Comparison of ENCODE assay signal across 15 mouse cellular contexts in genomic region chr3:88230262-88231047, GRCm38 (mm10). TPM values are rescaled to one million over a fixed set of nuclear protein-coding genes. Genes with fewer than 3 reads are reported as not detected.
DNase-seq lines count a peak whose midpoint lies in the region; ATAC-seq and TF ChIP-seq lines count a peak whose summit lies in the region.
"Had no signal": no experiment of that assay in that cellular context is flagged by ENCODE, and none has a peak within 500 bp of the region (broad histone marks: within the 10 kb centered on the region; RNA-seq: fewer than 3 reads in every experiment).

No protein-coding gene starts in this region.

- peaks cover 22% of the 10 kb centered on the region for H3K27me3 ChIP-seq in kidney, embryonic 14.5 days (ENCODE audit: control insufficient read depth, insufficient read depth, low read length)
- H3K27me3 ChIP-seq in forebrain, embryonic 10.5 days (ENCODE audit: poor library complexity, severe bottlenecking), result peaks cover 99% of the 10 kb centered on the region
- no peaks in the 10 kb centered on the region for H3K27me3 ChIP-seq in hindbrain, embryonic 15.5 days
- no peaks in the 10 kb centered on the region for H3K27me3 ChIP-seq in midbrain, postnatal 0 days (ENCODE audit: insufficient read depth, low read length)

- H3K9ac ChIP-seq in kidney, embryonic 14.5 days (ENCODE audit: low read depth, low read length), result no peak overlapping the region
- no peak overlapping the region for H3K9ac ChIP-seq in hindbrain, embryonic 15.5 days
- H3K9ac ChIP-seq in midbrain, postnatal 0 days (replicated peaks; ENCODE audit: low read length, poor library complexity, severe bottlenecking), result no peak overlapping the region
- H3K9ac ChIP-seq: intestine, embryonic 15.5 days; liver, embryonic 15.5 days had no signal

- no peak for TF ChIP-seq CTCF in midbrain, postnatal 0 days (IDR thresholded peaks at IDR 0.05)

- WGBS in kidney, embryonic 14.5 days, result 10% methylated on average over 17 of the region's 17 CpGs
- 41% methylated on average over 17 of the region's 17 CpGs for WGBS in forebrain, embryonic 10.5 days
- WGBS in hindbrain, embryonic 15.5 days, result 20% methylated on average over 17 of the region's 17 CpGs
- 35% methylated on average over 17 of the region's 17 CpGs for WGBS in midbrain, postnatal 0 days

- peak; percentile 53 for ATAC-seq in kidney, embryonic 14.5 days (ENCODE audit: low FRiP score, low TSS enrichment)
- ATAC-seq in hindbrain, embryonic 15.5 days (ENCODE audit: low FRiP score, low read depth), result peak; percentile 1; the same call in 1 of the 2 replicates
- no peak; the same call in 1 of the 2 replicates for ATAC-seq in midbrain, postnatal 0 days (ENCODE audit: low FRiP score)
- ATAC-seq: intestine, embryonic 15.5 days had no signal

- no peaks in the 10 kb centered on the region for H3K9me3 ChIP-seq in kidney, embryonic 14.5 days (ENCODE audit: control insufficient read depth, low read length)
- H3K9me3 ChIP-seq in forebrain, embryonic 10.5 days, result no peaks in the 10 kb centered on the region
- H3K9me3 ChIP-seq in hindbrain, embryonic 15.5 days, result no peaks in the 10 kb centered on the region
- H3K9me3 ChIP-seq in midbrain, postnatal 0 days (ENCODE audit: low read length), result no peaks in the 10 kb centered on the region
- H3K9me3 ChIP-seq: intestine, embryonic 15.5 days; liver, embryonic 15.5 days; megakaryocyte, embryonic 14.5 days had no signal

- H3K27ac ChIP-seq in kidney, embryonic 14.5 days (ENCODE audit: low read depth, low read length), result no peak overlapping the region
- peak overlapping the region; percentile 88 for H3K27ac ChIP-seq in forebrain, embryonic 10.5 days
- H3K27ac ChIP-seq in hindbrain, embryonic 15.5 days (replicated peaks), result peak overlapping the region; percentile 92
- H3K27ac ChIP-seq in midbrain, postnatal 0 days (ENCODE audit: low read depth, low read length), result peak overlapping the region; percentile 60
- H3K27ac ChIP-seq: heart, adult 2 months; intestine, embryonic 15.5 days; liver, embryonic 15.5 days had no signal

- H3K4me2 ChIP-seq in kidney, embryonic 14.5 days (replicated peaks; ENCODE audit: low read depth, low read length), result peak overlapping the region; percentile 16; the same call in 1 of the 2 replicates
- no peak overlapping the region for H3K4me2 ChIP-seq in hindbrain, embryonic 15.5 days
- no peak overlapping the region for H3K4me2 ChIP-seq in midbrain, postnatal 0 days (ENCODE audit: low read depth, low read length, poor library complexity, severe bottlenecking)
- H3K4me2 ChIP-seq: intestine, embryonic 15.5 days; liver, embryonic 15.5 days had no signal

- peaks cover 24% of the 10 kb centered on the region for H3K4me1 ChIP-seq in kidney, embryonic 14.5 days (ENCODE audit: control insufficient read depth, insufficient read depth, low read length)
- H3K4me1 ChIP-seq in forebrain, embryonic 10.5 days, result peaks cover 100% of the 10 kb centered on the region
- H3K4me1 ChIP-seq in hindbrain, embryonic 15.5 days (replicated peaks), result peaks cover 82% of the 10 kb centered on the region
- H3K4me1 ChIP-seq in midbrain, postnatal 0 days (ENCODE audit: insufficient read depth, low read length), result no peaks in the 10 kb centered on the region
- H3K4me1 ChIP-seq: intestine, embryonic 15.5 days; liver, embryonic 15.5 days had no signal

- no peak for DNase-seq in kidney, adult 11 months
- DNase-seq in forebrain, embryonic 10.5 days (ENCODE audit: extremely low spot score, low spot score), result no peak
- no peak for DNase-seq in midbrain, postnatal 0 days (ENCODE audit: low spot score)
- no peak for DNase-seq in adipocyte (ENCODE audit: low spot score)
- DNase-seq in thymus, postnatal 36 days, result no peak
- DNase-seq in heart, adult 9 months (ENCODE audit: low spot score in 2 of 2), result no peak
- DNase-seq: heart, adult 2 months; thymus, postnatal 4 days had no signal

- H3K4me3 ChIP-seq in kidney, embryonic 14.5 days (ENCODE audit: low read length), result no peak overlapping the region
- H3K4me3 ChIP-seq in forebrain, embryonic 10.5 days, result peak overlapping the region; percentile 6; the same call in 1 of the 2 replicates
- H3K4me3 ChIP-seq in hindbrain, embryonic 15.5 days, result no peak overlapping the region
- H3K4me3 ChIP-seq in midbrain, postnatal 0 days (ENCODE audit: low read depth, low read length), result no peak overlapping the region
- H3K4me3 ChIP-seq: heart, adult 2 months; intestine, embryonic 15.5 days; liver, embryonic 15.5 days; megakaryocyte, embryonic 14.5 days had no signal

- H3K36me3 ChIP-seq in kidney, embryonic 14.5 days (ENCODE audit: control insufficient read depth, insufficient read depth, low read length), result no peaks in the 10 kb centered on the region
- H3K36me3 ChIP-seq in forebrain, embryonic 10.5 days (replicated peaks), result peaks cover 50% of the 10 kb centered on the region
- H3K36me3 ChIP-seq in hindbrain, embryonic 15.5 days, result peaks cover 20% of the 10 kb centered on the region
- H3K36me3 ChIP-seq in midbrain, postnatal 0 days (ENCODE audit: insufficient read depth, low read length), result peaks cover 15% of the 10 kb centered on the region; the same call in 1 of the 2 replicates
- H3K36me3 ChIP-seq: intestine, embryonic 15.5 days; liver, embryonic 15.5 days had no signal

RNA-seq across cellular contexts. Expression of gene Rhbg, which starts 24.1 kb away (rescaled TPM):
- polyA plus RNA-seq in kidney, embryonic 14.5 days (2014; fragmentation: Nextera tagmentation; extraction: Ambion mirVana), result 2.2 and 3.7 TPM in 2 replicates
- polyA plus RNA-seq in forebrain, embryonic 10.5 days (2016; fragmentation: Nextera tagmentation; extraction: Ambion mirVana), result 0.37 and 0.38 TPM in 2 replicates
- polyA plus RNA-seq in hindbrain, embryonic 15.5 days (2015; fragmentation: Nextera tagmentation; extraction: Ambion mirVana), result 0.55 and 0.60 TPM in 2 replicates
- 0.94 and 1.0 TPM in 2 replicates for total RNA-seq in midbrain, postnatal 0 days (2014; rRNA removed)
- polyA plus RNA-seq in midbrain, postnatal 0 days (2015; fragmentation: Nextera tagmentation; extraction: Ambion mirVana), result 0.21 and 0.41 TPM in 2 replicates
- total RNA-seq: heart, adult 2 months; left cerebral cortex, postnatal 25 days had no signal

RNA-seq across cellular contexts. Expression of gene Gm38392, which starts 56.6 kb away (rescaled TPM):
- polyA plus RNA-seq in kidney, embryonic 14.5 days (2014; fragmentation: Nextera tagmentation; extraction: Ambion mirVana), result 0.79 TPM in 1 of 2 replicates, not detected in the other
- 0.14 TPM in 1 of 2 replicates, not detected in the other for polyA plus RNA-seq in forebrain, embryonic 10.5 days (2016; fragmentation: Nextera tagmentation; extraction: Ambion mirVana)
- 0.35 TPM in 1 of 2 replicates, not detected in the other for polyA plus RNA-seq in hindbrain, embryonic 15.5 days (2015; fragmentation: Nextera tagmentation; extraction: Ambion mirVana)
- total RNA-seq in midbrain, postnatal 0 days (2014; rRNA removed), result not detected in 2 replicates
- polyA plus RNA-seq in midbrain, postnatal 0 days (2015; fragmentation: Nextera tagmentation; extraction: Ambion mirVana), result 0.20 and 0.21 TPM in 2 replicates
- polyA plus RNA-seq: heart, adult 2 months; spleen, adult 2 months had no signal
